Mouse (Mus musculus) lung, postnatal 0 days (tissue): ENCODE measurements at regions not wholly inside any gene's neighbourhood (a gene's known extent, or its start where the extent isn't known, plus 50 kb on each side); places are given as distances from the start of the nearest gene placed in this dataset.

Experiments
- CTCF ChIP-seq: IDR thresholded peaks from 2 replicates; pipeline ENCODE4 v1.5.1; 2016; ENCODE audit warnings: antibody characterized with exemption, mild to moderate bottlenecking
- EP300 ChIP-seq: IDR thresholded peaks from 2 replicates; pipeline ENCODE4 v1.6.1; 2016; ENCODE audit warnings: antibody characterized with exemption, mild to moderate bottlenecking, control low read depth

DNA sequence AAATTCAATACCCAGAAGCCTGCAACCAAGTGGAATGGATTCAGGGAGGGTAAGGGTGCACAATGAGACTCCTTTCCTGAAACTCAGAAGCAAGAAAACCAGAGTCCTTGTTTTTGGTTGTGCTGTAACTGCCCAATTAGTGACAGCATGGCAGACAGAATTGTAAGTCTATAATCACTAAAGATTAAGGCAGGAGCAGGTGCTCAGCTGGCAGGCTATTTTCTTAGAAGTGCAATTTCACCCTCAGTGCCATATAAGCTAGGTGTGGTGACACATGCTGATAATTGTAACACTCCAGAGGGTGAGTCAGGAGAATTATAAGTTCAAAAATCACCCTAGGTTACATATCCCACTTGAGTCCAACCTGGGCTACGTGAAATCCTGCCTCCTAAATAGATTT lies 714.2 kb upstream of the Nrsn1 start:
- TF ChIP-seq EP300 (no peak), CTCF (no peak)
